Mouse (Mus musculus) embryonic fibroblast, embryonic 13.5 days (primary cell): Measurements from ENCODE around the gene Tmem184a. TPM values are rescaled to one million over a fixed set of nuclear protein-coding genes. Genes with fewer than 3 reads are reported as not detected.

Source experiments
- H3K27ac ChIP-seq: 2 replicates; pipeline ENCODE4 v1.5.1; 2012; ENCODE audit warnings: low read length, control low read depth, inconsistent platforms; ENCODE audit not compliant: insufficient read depth
- H3K4me1 ChIP-seq: 2 replicates; pipeline ENCODE4 v1.6.1; 2011; ENCODE audit warnings: low read length; ENCODE audit not compliant: control insufficient read depth, insufficient read depth
- H3K4me3 ChIP-seq: 2 replicates; pipeline ENCODE4 v1.5.1; 2011; ENCODE audit warnings: mild to moderate bottlenecking, control low read depth, low read length; ENCODE audit not compliant: insufficient read depth
- CTCF ChIP-seq: IDR thresholded peaks from 2 replicates; pipeline ENCODE4 v1.5.1; 2011; ENCODE audit warnings: mild to moderate bottlenecking, control low read depth, low read length, moderate library complexity, borderline replicate concordance; ENCODE audit not compliant: insufficient read depth
- POLR2A ChIP-seq: IDR thresholded peaks from 2 replicates; pipeline ENCODE4 v1.6.1; 2011; ENCODE audit warnings: low read depth, mild to moderate bottlenecking, control low read depth, low read length, moderate library complexity
- polyA plus RNA-seq: library from polyadenylated mRNA; stranded (reverse); fragments of >200 nt; gene quantifications from 2 replicates; pipeline ENCODE4 v1.2.4, GENCODE M21; 2011; ENCODE audit warnings: low read depth; ENCODE audit not compliant: missing spikeins, insufficient read length

The Tmem184a gene
- polyA plus RNA-seq, 1 experiment: not detected

DNA sequence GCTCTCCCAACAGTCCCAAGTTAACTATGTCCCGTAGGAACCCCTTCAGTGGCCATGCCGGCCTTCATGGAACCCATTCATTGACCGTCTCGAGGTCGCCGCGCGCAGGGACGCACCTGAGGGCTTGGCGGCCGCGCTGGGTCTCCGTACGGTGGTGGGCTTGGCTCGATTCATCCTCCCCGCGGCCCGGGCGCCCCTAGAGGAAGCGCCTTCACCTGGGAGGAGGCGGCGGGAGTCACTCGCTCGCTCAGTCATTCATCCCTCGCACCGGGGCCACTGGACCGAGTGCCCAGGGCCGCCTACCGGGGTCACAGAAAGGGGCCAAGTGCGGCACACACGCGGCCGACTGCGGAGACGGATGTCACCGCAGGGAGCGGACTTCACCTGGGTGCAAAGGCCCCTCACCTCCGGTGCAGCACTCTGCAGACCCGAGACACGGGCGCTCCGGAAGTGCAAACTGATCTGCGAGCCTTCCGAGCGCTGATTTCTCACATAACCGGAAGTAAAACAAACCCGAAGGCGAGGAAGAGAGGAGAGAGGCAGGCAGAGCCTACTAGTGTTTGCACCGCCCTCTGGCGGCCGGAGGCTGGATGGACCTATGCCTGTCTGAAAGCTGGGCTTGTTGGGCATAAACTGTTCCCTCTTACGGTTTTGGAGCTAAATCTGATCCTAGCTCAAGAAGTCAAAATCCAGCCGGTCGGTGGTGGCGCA, 44.3 kb downstream of the Tmem184a start, which contains the start of gene Ints1:
TSS of gene Ints1 (minus strand) at position 459 of the 711 bp plus-strand sequence.
- 0 out of 2 replicates have a peak, but pooled peaks cover 4% of the 10 kb centered on the region for H3K4me1 ChIP-seq
- TF ChIP-seq POLR2A (peak; percentile 73), CTCF (peak; percentile 88)
- H3K27ac ChIP-seq: no peak within 1 kb of the TSS
- H3K4me3 ChIP-seq: peak within 1 kb of the TSS; percentile 87

DNA sequence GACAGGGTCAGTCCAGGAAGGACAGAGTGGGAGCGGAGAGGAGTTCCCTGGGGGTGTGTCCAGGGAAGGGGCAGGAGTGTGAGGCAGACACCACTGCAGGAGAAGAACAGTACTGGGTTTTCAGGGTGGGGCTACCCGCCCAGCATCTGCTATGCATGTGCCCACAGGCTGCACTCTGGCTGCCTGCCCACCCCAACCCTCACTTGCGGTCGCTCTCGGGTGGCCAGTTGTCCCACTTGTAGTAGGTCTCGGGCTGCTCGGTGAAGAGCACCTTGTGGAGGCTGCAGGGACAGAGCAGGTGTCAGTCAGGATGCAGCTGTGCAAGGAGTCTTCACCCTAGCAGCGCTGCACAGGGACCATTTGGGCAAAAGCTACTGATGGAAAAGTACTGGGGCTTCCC, 51.5 kb downstream of the Tmem184a start:
- no peak overlapping the region for H3K27ac ChIP-seq
- TF ChIP-seq POLR2A: no peak
- TF ChIP-seq CTCF: no peak
- H3K4me1 ChIP-seq: no peaks in the 10 kb centered on the region
- no peak overlapping the region for H3K4me3 ChIP-seq

DNA sequence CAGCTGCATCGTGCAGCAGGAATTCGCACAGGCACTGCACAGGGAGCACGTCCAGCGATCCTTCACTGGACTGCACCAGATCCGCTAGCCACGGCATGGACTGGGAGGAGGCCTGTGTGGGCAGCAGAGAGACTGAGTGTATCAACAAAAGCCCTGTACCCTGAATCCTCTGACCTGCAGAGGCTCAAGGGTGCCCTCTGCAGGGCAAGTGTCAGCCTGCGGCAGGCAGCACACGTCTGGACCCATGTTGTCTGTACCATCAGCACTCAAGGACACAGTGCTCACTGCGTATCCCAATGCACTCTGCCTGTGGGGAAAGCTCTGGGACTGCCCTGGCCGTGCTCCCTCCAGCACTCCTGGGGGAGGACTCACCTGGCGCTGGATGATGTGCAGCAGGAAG, 55.4 kb downstream of the Tmem184a start:
- Histone ChIP-seq H3K4me3 (no peak overlapping the region), H3K27ac (no peak overlapping the region), H3K4me1 (no peaks in the 10 kb centered on the region)
- TF ChIP-seq POLR2A: no peak
- peak; percentile 79 for TF ChIP-seq CTCF

DNA sequence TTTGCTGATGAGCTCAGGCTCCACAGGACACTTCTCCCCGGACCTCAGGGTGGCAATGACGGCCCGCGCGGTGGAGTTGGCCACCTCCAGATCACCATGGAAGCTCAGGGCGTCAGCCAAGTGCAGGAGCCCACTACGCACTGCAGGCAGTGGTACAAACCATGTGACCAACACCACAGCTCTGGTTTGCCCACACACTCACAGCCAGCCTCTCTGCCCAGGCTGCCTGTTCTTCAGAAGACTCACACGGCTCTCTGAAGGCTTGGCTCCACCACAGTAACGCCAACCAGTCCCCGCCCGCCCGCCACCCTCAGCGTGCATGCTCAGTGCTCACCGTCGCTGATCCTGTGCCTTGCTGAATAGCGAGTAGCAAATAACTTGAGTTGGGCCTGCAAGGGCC, 61.6 kb downstream of the Tmem184a start:
- Histone ChIP-seq H3K4me1 (no peaks in the 10 kb centered on the region), H3K27ac (no peak overlapping the region), H3K4me3 (no peak overlapping the region)
- TF ChIP-seq CTCF (no peak), POLR2A (no peak)

DNA sequence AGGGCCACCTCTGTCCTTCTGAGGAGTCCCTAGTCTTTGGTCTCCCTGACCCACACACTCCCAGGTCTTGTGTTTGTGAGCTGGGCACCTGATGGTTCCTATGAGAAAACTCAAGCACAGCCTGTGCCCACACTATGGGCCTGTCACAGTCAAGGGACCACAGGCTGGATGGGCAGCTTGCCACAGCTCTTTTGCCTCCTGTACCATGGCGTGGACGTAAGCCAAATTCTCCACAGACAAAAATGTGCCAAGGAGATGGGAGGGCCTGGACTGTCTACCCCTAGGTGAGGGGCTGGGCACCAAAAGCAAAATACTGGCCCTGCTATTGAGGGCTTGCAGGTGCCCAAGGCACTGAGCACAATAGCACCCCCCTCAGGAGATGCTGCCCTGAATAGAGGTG, 63.1 kb downstream of the Tmem184a start:
- no peaks in the 10 kb centered on the region for H3K4me1 ChIP-seq
- no peak overlapping the region for H3K4me3 ChIP-seq
- TF ChIP-seq POLR2A (no peak), CTCF (no peak)
- H3K27ac ChIP-seq: no peak overlapping the region

DNA sequence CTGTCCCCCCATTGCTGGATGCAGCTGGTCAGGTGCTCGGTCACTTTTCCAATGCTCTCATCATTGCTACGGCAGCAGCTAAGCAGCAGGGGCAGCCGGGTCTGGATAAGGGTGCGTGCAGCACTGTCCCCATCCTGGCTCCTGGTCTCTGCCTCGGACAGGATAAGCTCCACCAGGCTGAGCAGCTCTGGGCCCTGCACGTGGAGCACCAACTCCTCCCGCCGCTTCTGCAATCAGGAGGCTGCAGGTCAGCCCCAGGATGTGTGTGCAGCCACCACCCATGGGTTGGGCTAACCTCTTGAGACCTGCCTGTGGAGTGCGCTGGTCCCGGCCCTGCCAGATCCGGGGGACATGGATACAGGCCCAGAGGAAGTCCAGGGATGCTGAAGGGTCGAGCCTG, 63.6 kb downstream of the Tmem184a start:
- Histone ChIP-seq H3K4me1 (no peaks in the 10 kb centered on the region), H3K27ac (no peak overlapping the region), H3K4me3 (no peak overlapping the region)
- TF ChIP-seq POLR2A: no peak
- TF ChIP-seq CTCF: no peak

DNA sequence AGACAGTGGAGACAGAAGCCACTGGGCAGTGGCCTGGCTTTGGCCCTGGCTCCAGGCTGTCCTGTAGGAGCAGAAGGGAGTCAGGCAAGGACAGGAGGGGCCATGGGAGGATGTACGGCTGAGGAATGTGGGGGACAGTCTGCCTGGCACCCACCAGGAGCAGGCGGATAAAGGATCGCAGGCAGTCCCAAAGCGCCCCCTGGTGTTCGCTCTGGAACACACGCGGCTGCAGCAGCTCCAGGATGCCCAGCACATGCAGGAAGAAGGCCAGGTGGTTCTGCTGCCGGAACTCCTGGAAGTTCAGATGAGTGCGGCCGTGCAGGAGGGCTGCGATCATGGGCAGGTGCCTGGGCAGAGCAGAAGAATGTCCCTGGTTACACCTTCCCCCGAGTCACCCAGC, 65.0 kb downstream of the Tmem184a start:
- peak; percentile 85 for TF ChIP-seq CTCF
- no peak for TF ChIP-seq POLR2A
- no peak overlapping the region for H3K27ac ChIP-seq
- no peak overlapping the region for H3K4me3 ChIP-seq
- no peaks in the 10 kb centered on the region for H3K4me1 ChIP-seq

Other genes starting within 250 kb of the Tmem184a start
- 13.3 and 17.0 TPM in 2 replicates for gene Micall2, start 83.6 kb downstream of the Tmem184a start, polyA plus RNA-seq
- gene Ints1, start 44.2 kb downstream of the Tmem184a start, polyA plus RNA-seq: 40.0 and 43.6 TPM in 2 replicates
- gene Mafk, start 28.4 kb downstream of the Tmem184a start, polyA plus RNA-seq: 12.9 and 17.4 TPM in 2 replicates
- not detected in 2 replicates for gene Gm26938, start 6.5 kb upstream of the Tmem184a start, polyA plus RNA-seq
- gene Psmg3, start 7.0 kb upstream of the Tmem184a start, polyA plus RNA-seq: 15.3 and 15.8 TPM in 2 replicates
- gene Elfn1, start 88.0 kb upstream of the Tmem184a start, polyA plus RNA-seq: 2.1 and 2.7 TPM in 2 replicates